Mouse (Mus musculus) lung, postnatal 0 days (tissue): ENCODE results near the gene Pgm2l1.

Experiments used
- CTCF ChIP-seq: IDR thresholded peaks from 2 replicates; pipeline ENCODE4 v1.5.1; 2016; ENCODE audit warnings: antibody characterized with exemption, mild to moderate bottlenecking
- EP300 ChIP-seq: IDR thresholded peaks from 2 replicates; pipeline ENCODE4 v1.6.1; 2016; ENCODE audit warnings: antibody characterized with exemption, mild to moderate bottlenecking, control low read depth

- TF ChIP-seq CTCF (no peak), EP300 (no peak)
Measured at GRCm38 (mm10) chr7:100178016-100178890, 48.9 kb upstream of the Pgm2l1 start.
